Mouse (Mus musculus): ENCODE results near the gene Diaph3.

The Diaph3 gene

GRCm38 (mm10) chr14:86640086-86640485 is 500.9 kb downstream of the Diaph3 start:
- no peak for DNase-seq

GRCm38 (mm10) chr14:86635594-86636140 is 505.4 kb downstream of the Diaph3 start:
- DNase-seq, result no peak

DNA sequence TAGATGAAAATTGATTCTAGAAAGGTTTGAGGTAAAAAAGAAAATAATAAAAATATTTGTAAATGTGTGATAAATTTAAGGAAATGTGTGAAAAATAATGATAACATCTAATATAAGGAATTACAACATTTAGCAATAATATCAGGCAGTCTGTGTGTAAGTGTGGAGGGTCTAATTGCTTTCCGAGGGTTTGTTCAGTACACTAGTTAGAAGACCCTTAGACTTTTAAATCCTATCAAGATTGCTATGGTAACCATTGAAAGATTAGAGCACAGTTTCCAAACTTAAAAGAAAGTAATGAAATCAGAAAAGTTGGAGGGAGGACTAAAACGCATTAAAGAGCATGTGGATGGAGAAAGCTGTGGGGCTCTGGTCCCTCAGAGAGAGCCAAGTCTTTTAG is 506.0 kb downstream of the Diaph3 start:
- DNase-seq, result no peak

DNA sequence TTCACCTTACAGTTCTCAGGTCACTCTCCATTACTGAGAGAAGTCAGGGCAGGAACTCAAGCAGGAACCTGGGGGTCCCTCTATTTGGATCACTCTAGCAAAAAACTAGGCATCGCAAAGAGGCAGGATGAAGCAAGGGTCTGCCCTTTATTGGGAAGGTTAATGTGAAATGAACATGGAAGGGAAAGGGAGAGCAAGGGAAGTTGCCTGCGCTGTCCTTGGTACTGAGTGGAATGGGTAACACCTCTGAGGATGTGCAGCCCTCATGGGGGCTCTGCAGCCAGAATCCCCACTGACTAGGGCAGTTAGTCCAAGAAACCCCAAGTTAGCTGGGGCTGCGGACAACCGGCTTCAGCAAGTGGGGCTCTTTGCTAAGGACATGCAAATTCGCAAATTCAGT is 507.2 kb downstream of the Diaph3 start:
- DNase-seq, result no peak

- DNase-seq, result no peak
These were observed 516.1 kb downstream of the Diaph3 start for GRCm38 (mm10) chr14:86624816-86625425.

DNA sequence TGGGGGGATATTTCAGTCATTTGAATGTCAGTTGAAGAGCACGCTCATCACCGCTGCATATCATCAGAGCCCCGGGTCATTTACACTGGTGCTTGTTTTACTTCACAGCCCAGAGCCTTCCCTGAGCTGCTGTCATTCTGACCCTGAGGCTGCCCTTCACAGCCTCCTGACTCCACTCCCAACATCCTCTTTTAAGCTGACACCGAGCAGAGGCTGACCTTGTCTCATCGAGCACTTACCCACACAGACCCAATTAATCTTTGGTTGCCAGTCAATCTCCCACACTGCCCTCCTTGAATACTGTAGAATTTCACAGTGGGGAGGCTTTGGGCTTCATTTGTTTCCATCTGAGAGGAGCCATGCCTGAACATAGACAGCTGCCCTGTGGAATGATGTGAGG is 521.4 kb downstream of the Diaph3 start:
- no peak for DNase-seq
